Mouse (Mus musculus) lung, postnatal 14 days (tissue): ENCODE measurements at regions not wholly inside any gene's neighbourhood (a gene's known extent, or its start where the extent isn't known, plus 50 kb on each side); places are given as distances from the start of the nearest gene placed in this dataset.
A peak's percentile ranks its signal among the peaks of the same experiment; 100 is the strongest.

Experiments
- DNase-seq: peaks from one replicate; pipeline ENCODE4 v3.0.0; 2021

- no peak for DNase-seq
These were observed 365.0 kb upstream of the Adgrl2 start for GRCm38 (mm10) chr3:149355362-149355761.

GRCm38 (mm10) chr3:149353958-149354357, 363.6 kb upstream of the Adgrl2 start:
- no peak for DNase-seq

- DNase-seq: no peak
These were observed 362.2 kb upstream of the Adgrl2 start for GRCm38 (mm10) chr3:149352546-149352945.

DNA sequence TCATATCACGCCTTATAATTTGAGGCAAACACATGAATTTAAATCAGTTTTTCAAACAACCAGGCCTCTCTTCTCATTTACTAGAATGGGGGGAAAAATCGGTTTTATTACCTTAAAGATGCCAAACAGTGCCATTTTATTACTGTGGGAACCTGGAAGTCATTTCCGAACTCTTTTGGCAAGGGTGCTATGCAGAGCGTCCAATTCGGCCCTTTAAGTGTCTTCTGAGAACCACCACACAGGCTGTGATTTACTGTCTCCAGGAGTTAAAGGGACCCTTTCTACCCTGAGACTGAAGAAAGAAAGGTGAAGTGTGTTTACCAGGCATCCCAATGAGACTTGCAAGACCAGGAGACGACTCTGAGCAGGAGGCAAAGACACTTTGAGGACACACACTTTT, 359.4 kb upstream of the Adgrl2 start:
- no peak for DNase-seq

- DNase-seq: peak; percentile 79
These were observed 358.9 kb upstream of the Adgrl2 start for GRCm38 (mm10) chr3:149349211-149349697.

DNA sequence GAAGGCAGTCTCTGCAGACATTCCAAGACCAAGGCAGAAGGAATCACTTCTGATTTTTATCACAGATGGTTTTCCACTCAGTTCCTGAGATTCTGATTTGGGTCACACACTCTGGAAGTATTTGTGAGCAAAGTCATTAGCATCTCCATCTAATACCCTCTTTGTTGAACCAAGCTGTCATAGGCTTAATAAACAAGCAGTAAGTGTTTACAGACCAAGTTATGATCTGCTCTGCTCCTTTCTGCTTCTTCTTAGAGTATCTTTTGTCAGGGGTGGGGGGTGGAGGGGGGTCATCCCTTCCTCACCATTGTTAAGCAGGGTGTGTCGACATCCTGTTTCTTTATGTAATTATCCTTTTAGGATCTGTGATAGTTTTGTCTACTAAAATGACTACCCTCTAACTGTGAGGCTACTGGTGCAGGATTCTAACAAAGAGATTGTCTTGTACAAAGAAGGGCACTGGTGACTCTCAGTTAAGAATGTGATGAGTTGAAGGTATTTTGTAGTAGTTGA, 358.2 kb upstream of the Adgrl2 start:
- DNase-seq: no peak

GRCm38 (mm10) chr3:149347241-149347992, 357.1 kb upstream of the Adgrl2 start:
- no peak for DNase-seq

- no peak for DNase-seq
These were observed 352.2 kb upstream of the Adgrl2 start for GRCm38 (mm10) chr3:149342511-149342910.

DNA sequence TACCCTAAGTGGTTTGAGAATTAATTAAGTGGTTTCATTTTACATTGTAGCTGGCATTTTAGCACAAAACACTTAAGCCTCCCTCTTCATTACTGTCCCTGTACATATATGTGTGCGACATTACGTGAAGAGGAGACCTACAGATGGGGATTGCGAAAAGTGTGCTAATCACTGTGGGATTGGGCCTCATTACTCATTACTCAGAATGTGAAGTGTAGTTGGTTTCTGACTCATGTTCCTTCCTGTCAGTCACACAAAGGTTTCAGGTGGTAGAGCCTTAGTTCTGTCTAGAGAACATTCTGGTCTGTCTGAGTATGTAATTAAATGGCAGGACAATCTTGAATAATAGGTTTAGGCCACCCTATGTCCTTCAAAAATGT, 349.0 kb upstream of the Adgrl2 start:
- no peak for DNase-seq

DNA sequence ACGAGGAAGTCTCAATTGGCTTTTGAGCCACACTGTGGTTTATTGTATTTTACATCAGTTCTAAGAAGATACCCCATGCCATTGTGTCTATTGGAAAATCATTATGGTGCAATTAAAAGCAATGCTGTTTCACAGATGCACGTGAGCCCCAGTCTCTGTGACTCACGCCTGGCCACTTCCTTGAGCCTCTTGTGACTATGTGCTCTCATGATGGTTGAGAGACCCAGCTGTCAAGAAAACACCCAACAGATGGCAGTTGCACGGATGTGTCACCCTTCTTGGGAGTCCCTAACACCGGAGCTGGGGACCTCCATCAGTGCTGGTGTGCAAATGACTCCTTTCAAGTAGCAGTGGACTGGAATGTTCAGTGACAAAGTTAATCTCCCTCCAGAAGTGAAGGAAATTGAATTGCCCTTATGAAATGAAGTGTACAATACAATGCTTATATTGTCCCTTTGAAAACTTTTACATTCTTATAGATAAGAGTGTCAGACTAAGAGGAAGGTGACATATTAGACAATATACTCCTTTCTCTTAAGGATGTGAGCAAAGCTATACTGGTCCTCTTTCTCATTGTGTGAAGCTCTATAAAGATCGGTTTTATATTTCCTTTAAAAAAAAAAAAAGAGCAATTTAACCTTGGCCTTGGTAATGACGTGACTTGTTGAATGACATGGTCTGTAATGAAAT, 348.5 kb upstream of the Adgrl2 start:
- no peak for DNase-seq

- DNase-seq: no peak
These were observed 344.9 kb upstream of the Adgrl2 start for GRCm38 (mm10) chr3:149335259-149335658.

DNA sequence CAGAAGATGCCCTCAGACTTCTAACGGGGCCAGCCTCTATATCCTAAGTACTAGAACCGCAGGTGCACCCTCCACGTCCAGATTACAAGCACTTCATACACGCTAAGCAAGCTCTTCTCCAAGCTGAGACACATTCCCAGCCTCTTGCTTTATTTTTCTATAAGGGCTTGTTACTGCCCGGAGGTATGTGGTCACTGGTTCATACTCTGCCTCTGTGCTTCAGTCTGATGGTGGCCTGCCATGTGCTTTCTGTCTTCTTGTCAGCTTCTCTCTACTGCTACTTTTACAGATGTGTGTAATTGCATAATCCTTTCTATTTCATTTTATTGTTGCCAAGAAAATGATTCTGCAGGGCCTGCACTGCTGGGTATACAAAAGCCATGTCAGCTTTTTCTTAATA, 343.3 kb upstream of the Adgrl2 start:
- no peak for DNase-seq

- no peak for DNase-seq
These were observed 342.8 kb upstream of the Adgrl2 start for GRCm38 (mm10) chr3:149333131-149333530.

DNA sequence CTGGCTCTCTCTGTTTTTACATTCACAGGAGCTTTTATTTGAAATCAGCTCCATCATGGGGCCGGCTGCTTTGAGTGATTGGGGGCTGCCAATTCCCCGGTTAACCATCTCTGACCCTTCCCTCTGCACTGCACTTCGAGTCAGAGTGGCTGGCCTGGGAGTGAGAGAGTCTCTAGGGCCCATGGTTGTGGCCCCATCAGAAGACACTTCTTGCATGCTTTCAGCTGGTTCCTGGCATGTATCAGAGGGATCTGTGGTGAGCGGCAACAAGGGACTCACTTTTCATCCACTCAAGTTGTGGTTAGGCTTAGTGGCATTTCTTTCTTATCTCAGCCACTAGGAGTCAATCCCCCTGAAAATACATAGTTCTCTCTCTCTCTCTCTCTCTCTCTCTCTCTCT, 341.8 kb upstream of the Adgrl2 start:
- DNase-seq: no peak

GRCm38 (mm10) chr3:149331251-149331960, 341.1 kb upstream of the Adgrl2 start:
- no peak for DNase-seq

DNA sequence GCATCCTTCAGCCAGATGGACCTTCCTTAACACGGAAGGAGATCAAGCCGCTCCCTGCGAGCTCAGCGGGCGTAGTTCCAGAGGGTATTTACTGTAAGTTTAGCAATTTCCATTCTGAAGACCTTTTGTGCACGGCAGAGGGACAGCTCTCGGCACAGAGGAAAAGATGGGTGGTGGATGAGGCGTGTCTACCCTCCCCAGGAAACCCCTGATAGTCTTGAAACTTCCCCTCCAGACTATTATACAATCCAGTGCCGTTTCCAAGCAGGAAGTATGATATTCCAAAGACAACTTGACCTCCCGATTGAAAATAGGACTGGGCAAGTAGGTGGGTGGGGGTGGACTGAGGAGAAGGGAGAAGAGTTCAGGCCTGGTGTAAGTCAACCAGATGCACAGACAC, 340.4 kb upstream of the Adgrl2 start:
- DNase-seq: peak; percentile 60

DNA sequence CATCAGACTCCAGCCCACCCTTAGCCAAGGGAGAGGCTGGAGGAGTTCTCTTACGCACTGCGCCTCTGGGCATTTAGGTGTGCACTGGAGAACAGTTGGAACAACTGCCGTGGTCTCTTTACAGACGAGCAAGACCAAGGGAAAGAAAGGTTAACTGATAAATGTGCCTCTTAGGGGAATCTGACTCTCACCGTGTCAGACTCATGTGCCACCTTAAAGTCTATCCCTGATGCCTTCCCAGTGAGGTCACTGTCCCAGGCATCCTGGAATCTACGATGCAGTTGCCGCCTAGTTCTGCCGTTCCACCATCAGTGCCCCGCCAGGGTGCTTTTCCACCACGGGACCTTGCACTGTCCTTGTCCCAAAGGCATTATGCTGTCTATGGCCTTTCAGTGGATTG, 339.7 kb upstream of the Adgrl2 start:
- no peak for DNase-seq

DNA sequence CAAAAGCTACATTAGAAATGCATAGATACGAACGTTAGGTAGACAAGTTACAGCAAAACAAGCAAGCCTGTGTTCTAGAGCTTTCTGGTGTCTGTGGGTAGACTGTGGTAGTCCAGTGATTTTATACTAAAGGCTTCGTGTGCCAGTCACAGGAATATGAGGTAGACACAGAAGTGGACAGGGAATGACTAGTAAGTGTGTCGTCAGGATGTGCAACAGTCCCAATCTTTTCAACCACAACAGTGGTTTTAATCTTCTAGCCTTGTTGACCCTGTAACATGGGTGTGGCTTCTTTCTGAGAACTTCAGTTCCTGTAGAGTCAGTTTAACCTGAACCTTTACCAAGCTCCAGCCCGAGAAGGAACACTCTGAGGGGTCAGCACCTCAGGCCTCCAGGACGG, 339.3 kb upstream of the Adgrl2 start:
- DNase-seq: no peak

DNA sequence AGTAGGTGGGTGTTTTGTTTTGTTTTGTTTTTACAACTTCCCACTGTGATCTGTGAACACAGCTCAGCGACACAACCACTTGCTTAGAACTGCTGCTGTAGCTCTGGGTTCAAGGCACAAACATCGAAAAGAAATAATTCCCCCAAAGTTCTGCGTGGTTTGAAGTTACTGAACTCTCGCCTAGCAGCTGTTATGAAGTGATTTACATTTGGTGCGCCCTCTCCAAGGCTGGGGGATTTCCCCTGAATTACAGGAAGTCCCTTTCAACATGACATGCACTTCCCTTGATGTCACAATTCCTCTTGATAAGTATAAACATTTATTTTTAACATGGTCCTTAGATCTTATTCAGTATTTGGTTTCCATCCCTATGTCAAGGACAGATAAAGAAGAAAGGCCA, 336.3 kb upstream of the Adgrl2 start:
- peak; percentile 27 for DNase-seq

GRCm38 (mm10) chr3:149324088-149324487, 333.7 kb upstream of the Adgrl2 start:
- no peak for DNase-seq

- DNase-seq: no peak
These were observed 328.4 kb upstream of the Adgrl2 start for GRCm38 (mm10) chr3:149318728-149319127.

DNA sequence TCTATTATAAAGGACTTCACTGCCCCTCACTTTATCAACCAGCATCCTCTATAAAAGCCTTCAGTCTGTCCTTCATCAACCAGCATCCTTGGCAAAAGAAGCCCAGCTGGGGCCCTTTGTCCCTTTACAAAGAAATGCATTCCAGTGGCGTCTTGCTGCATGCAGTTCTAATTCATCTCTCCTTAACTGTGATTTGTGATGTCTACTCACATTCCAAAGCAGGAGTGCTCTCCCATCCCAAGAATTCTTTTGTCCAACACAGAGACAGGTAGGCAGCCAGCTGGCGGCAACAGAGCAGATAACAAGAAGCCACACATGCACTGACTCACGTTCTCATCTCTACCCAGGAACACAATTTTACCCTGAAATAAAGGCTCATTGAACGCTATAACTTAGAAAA, 323.9 kb upstream of the Adgrl2 start:
- DNase-seq: no peak

- DNase-seq: no peak
These were observed 322.9 kb upstream of the Adgrl2 start for GRCm38 (mm10) chr3:149313217-149313616.

- no peak for DNase-seq
These were observed 321.2 kb upstream of the Adgrl2 start for GRCm38 (mm10) chr3:149311576-149311975.
